ENCODE assay signal across 16 mouse cellular contexts in genomic region chrX:160384748-160385501, GRCm38 (mm10). TPM values are rescaled to one million over a fixed set of nuclear protein-coding genes. Genes with fewer than 3 reads are reported as not detected.
DNase-seq lines count a peak whose midpoint lies in the region; ATAC-seq and TF ChIP-seq lines count a peak whose summit lies in the region.
"Had no signal": no experiment of that assay in that cellular context is flagged by ENCODE, and none has a peak within 500 bp of the region (broad histone marks: within the 10 kb centered on the region; RNA-seq: fewer than 3 reads in every experiment).

No protein-coding gene starts in this region.

- TF ChIP-seq RAD21 in MEL (IDR thresholded peaks at IDR 0.05; ENCODE audit: low read depth, low read length) = no peak

- H3K9ac ChIP-seq in MEL (ENCODE audit: control insufficient read depth, low read depth, low read length, poor library complexity, severe bottlenecking) = no peak overlapping the region
- no peak overlapping the region for H3K9ac ChIP-seq in liver, embryonic 16.5 days (ENCODE audit: low read depth, low read length)
- H3K9ac ChIP-seq: lung, embryonic 15.5 days; neural tube, embryonic 13.5 days had no signal

- H3K27me3 ChIP-seq in MEL (ENCODE audit: control insufficient read depth in 1 of 2, insufficient read depth in 2 of 2, low read length in 2 of 2) = no peaks in the 10 kb centered on the region
- H3K27me3 ChIP-seq in liver, embryonic 16.5 days (ENCODE audit: control insufficient read depth, insufficient read depth, low read depth, low read length) = no peaks in the 10 kb centered on the region

- peak; percentile 52; the same call in 1 of the 2 replicates for ATAC-seq in erythroid progenitor cell, adult 5-6 weeks (replicated peaks; ENCODE audit: low FRiP score, poor library complexity, severe bottlenecking)
- peak; percentile 83 for ATAC-seq in liver, embryonic 16.5 days (ENCODE audit: low read depth)
- ATAC-seq: CD4-positive, CD25-positive, alpha-beta regulatory T cell, adult 4 months; forebrain, embryonic 14.5 days; hindbrain, postnatal 0 days; Patski had no signal

- no peak for TF ChIP-seq POLR2A in MEL (IDR thresholded peaks at IDR 0.05; ENCODE audit: control insufficient read depth in 1 of 2, insufficient read depth in 1 of 2, low read depth in 1 of 2, low read length in 2 of 2, poor library complexity in 1 of 2)

- TF ChIP-seq CTCF in MEL (IDR thresholded peaks at IDR 0.05 in 2 of 3, conservative IDR thresholded peaks at IDR 0.05 in 1 of 3; ENCODE audit: control insufficient read depth in 1 of 3, insufficient read depth in 1 of 3, low read depth in 2 of 3, low read length in 3 of 3, poor library complexity in 1 of 3, severe bottlenecking in 1 of 3) = no peak

- TF ChIP-seq EP300 in MEL (IDR thresholded peaks at IDR 0.05; ENCODE audit: low read depth in 1 of 2, low read length in 2 of 2) = no peak; a peak in 1 of 4 replicates

- H3K4me1 ChIP-seq in MEL (ENCODE audit: control insufficient read depth in 1 of 2, insufficient read depth in 2 of 2, low read length in 2 of 2) = no peaks in the 10 kb centered on the region
- no peaks in the 10 kb centered on the region for H3K4me1 ChIP-seq in liver, embryonic 16.5 days (ENCODE audit: control insufficient read depth, low read depth, low read length)
- H3K4me1 ChIP-seq: lung, embryonic 15.5 days; megakaryocyte, embryonic 14.5 days; neural tube, embryonic 13.5 days had no signal

- H3K4me2 ChIP-seq in liver, embryonic 16.5 days (ENCODE audit: low read depth, low read length) = no peak overlapping the region
- H3K4me2 ChIP-seq: lung, embryonic 15.5 days; neural tube, embryonic 13.5 days had no signal

- no peaks in the 10 kb centered on the region for H3K79me2 ChIP-seq in MEL (ENCODE audit: control insufficient read depth, insufficient read depth, low read length, poor library complexity)

- H3K36me3 ChIP-seq in MEL (ENCODE audit: control insufficient read depth in 1 of 2, insufficient read depth in 2 of 2, low read length in 2 of 2) = no peaks in the 10 kb centered on the region
- no peaks in the 10 kb centered on the region for H3K36me3 ChIP-seq in liver, embryonic 16.5 days (ENCODE audit: control insufficient read depth, insufficient read depth)
- H3K36me3 ChIP-seq: lung, embryonic 15.5 days; neural tube, embryonic 13.5 days had no signal

- H3K4me3 ChIP-seq in MEL (ENCODE audit: control insufficient read depth in 1 of 2, insufficient read depth in 1 of 2, low read depth in 2 of 2, low read length in 2 of 2) = no peak overlapping the region
- H3K4me3 ChIP-seq in liver, embryonic 16.5 days (ENCODE audit: low read depth, low read length) = no peak overlapping the region
- H3K4me3 ChIP-seq: lung, embryonic 15.5 days; megakaryocyte, embryonic 14.5 days; neural tube, embryonic 13.5 days had no signal

- no peaks in the 10 kb centered on the region for H3K9me3 ChIP-seq in MEL (replicated peaks; ENCODE audit: insufficient read depth, low read length)
- H3K9me3 ChIP-seq in liver, embryonic 16.5 days (replicated peaks; ENCODE audit: control insufficient read depth, low read length) = no peaks in the 10 kb centered on the region; the same call in 1 of the 2 replicates
- H3K9me3 ChIP-seq: lung, embryonic 15.5 days; neural tube, embryonic 13.5 days had no signal

- DNase-seq in MEL (ENCODE audit: low read depth, low spot score) = peak; percentile 34
- DNase-seq in adrenal gland, adult 2 months = peak; percentile 69
- DNase-seq in cerebellum, postnatal 4 days (ENCODE audit: low spot score in 2 of 2) = no peak
- DNase-seq in left cerebral cortex, adult 8-10 months (ENCODE audit: low spot score in 2 of 2) = no peak
- no peak for DNase-seq in retina, embryonic 14.5 days (ENCODE audit: low spot score)
- DNase-seq: kidney, adult 8-10 months; kidney, postnatal 36 days had no signal

- WGBS in liver, embryonic 16.5 days (ENCODE audit: insufficient replicate concordance) = 32% methylated on average over 6 of the region's 6 CpGs

- no peak overlapping the region for H3K27ac ChIP-seq in MEL (ENCODE audit: control insufficient read depth, low read depth, low read length)
- H3K27ac ChIP-seq in liver, embryonic 16.5 days (ENCODE audit: low read length) = no peak overlapping the region
- H3K27ac ChIP-seq: hindbrain, postnatal 0 days; lung, embryonic 15.5 days; neural tube, embryonic 13.5 days had no signal

TF ChIP-seq in MEL, 35 proteins besides CTCF, POLR2A, EP300 and RAD21:
- TF ChIP-seq TAL1 (IDR thresholded peaks at IDR 0.05; ENCODE audit: low read length) = peak; percentile 64
- 0 out of 2 replicates have a peak, but pooled peaks have one; percentile 30 for TF ChIP-seq SIN3A (IDR thresholded peaks at IDR 0.05; ENCODE audit: low read length)
- no peak for TF ChIP-seq MEF2A (IDR thresholded peaks at IDR 0.05; ENCODE audit: extremely low read depth, insufficient replicate concordance, low read depth, low read length, poor library complexity, severe bottlenecking)

RNA-seq across cellular contexts. Expression of gene Adgrg2, which starts 5.6 kb away (rescaled TPM):
- not detected in 2 replicates for total RNA-seq in MEL (2012; rRNA removed)
- polyA plus RNA-seq in MEL (2012; ENCODE audit: insufficient read depth in 1 of 2, insufficient read length in 2 of 2, low read depth in 1 of 2, low replicate concordance in 2 of 2, missing spikeins in 1 of 2) = not detected
- total RNA-seq in adrenal gland, adult 2 months (2021) = 1 to 10 TPM; 3.9 to 4.8 TPM
- 0.65 and 1.00 TPM in 2 replicates for polyA plus RNA-seq in adrenal gland, adult 2 months (2012; rRNA removed)
- total RNA-seq in erythroid progenitor cell, adult 5-6 weeks (2015; ENCODE audit: low replicate concordance) = not detected in 2 replicates
- total RNA-seq in erythroid progenitor cell, adult 5-6 weeks (2017; ENCODE audit: low replicate concordance) = not detected in 2 replicates
- polyA plus RNA-seq in liver, embryonic 16.5 days (2015; fragmentation: Nextera tagmentation; extraction: Ambion mirVana) = 0.16 and 0.54 TPM in 2 replicates
- 1 to 10 TPM in 2 of 4 experiments, under 1 TPM in 2; 0.67 to 1.2 (median 0.95) TPM for total RNA-seq in left cerebral cortex, adult 8-10 months (2022)
- polyA plus RNA-seq: CD4-positive, CD25-positive, alpha-beta regulatory T cell, adult 4 months had no signal

Comparison
In these comparisons a context has a peak if more than half of its experiments do, and no peak if none do; other contexts are left out.
1. DNase-seq: peak in MEL (single experiment) and adrenal gland, adult 2 months (single experiment); none in cerebellum, postnatal 4 days (0 of 2), left cerebral cortex, adult 8-10 months (0 of 2) and retina, embryonic 14.5 days (single experiment).